Mouse (Mus musculus) common myeloid progenitor, adult 5-6 weeks (primary cell): ENCODE data around the gene Cd5. TPM values are rescaled to one million over a fixed set of nuclear protein-coding genes. Genes with fewer than 3 reads are reported as not detected.

ENCODE experiments used
- ATAC-seq: replicated peaks from 2 replicates; pipeline ENCODE4 v1.8.0; 2016; ENCODE audit warnings: low read depth, mild to moderate bottlenecking, moderate TSS enrichment, inconsistent platforms; ENCODE audit not compliant: poor library complexity, severe bottlenecking
- total RNA-seq: library from RNA; stranded (forward); fragments of 200-1000, 187-1606 nt; gene quantifications from 2 replicates; pipeline ENCODE4 v1.2.3, GENCODE M21; 2017

The Cd5 gene
- total RNA-seq, 1 experiment from 2014 or later: not detected

- no peak for ATAC-seq
Observed at GRCm38 (mm10) chr19:10759983-10760831, 21.4 kb upstream of the Cd5 start.

GRCm38 (mm10) chr19:10759525-10759924 lies 20.7 kb upstream of the Cd5 start:
- 0 out of 2 replicates have a peak, but pooled peaks have one; percentile 29 for ATAC-seq

GRCm38 (mm10) chr19:10758708-10759107 lies 19.9 kb upstream of the Cd5 start:
- ATAC-seq: no peak

GRCm38 (mm10) chr19:10757526-10757925 lies 18.7 kb upstream of the Cd5 start:
- ATAC-seq: no peak

GRCm38 (mm10) chr19:10757125-10757524 lies 18.3 kb upstream of the Cd5 start:
- no peak for ATAC-seq

GRCm38 (mm10) chr19:10752646-10753045 lies 13.8 kb upstream of the Cd5 start:
- ATAC-seq: no peak

- ATAC-seq: no peak
Observed at GRCm38 (mm10) chr19:10752106-10752505, 13.3 kb upstream of the Cd5 start.

GRCm38 (mm10) chr19:10751607-10752006 lies 12.8 kb upstream of the Cd5 start:
- no peak for ATAC-seq

GRCm38 (mm10) chr19:10750161-10750560 lies 11.4 kb upstream of the Cd5 start:
- ATAC-seq: no peak

GRCm38 (mm10) chr19:10749295-10749694 lies 10.5 kb upstream of the Cd5 start:
- ATAC-seq: no peak

- ATAC-seq: no peak
Observed at GRCm38 (mm10) chr19:10748401-10749102, 9.8 kb upstream of the Cd5 start.

- ATAC-seq: no peak
Observed at GRCm38 (mm10) chr19:10747718-10748117, 8.9 kb upstream of the Cd5 start.

- ATAC-seq: no peak
Observed at GRCm38 (mm10) chr19:10747182-10747581, 8.4 kb upstream of the Cd5 start.

- no peak for ATAC-seq
Observed at GRCm38 (mm10) chr19:10742565-10742964, 3.8 kb upstream of the Cd5 start.

- no peak for ATAC-seq
Observed at GRCm38 (mm10) chr19:10742145-10742544, 3.3 kb upstream of the Cd5 start.

GRCm38 (mm10) chr19:10740641-10741440 lies 2.0 kb upstream of the Cd5 start:
- peak; percentile 71 for ATAC-seq

- no peak for ATAC-seq
Observed at GRCm38 (mm10) chr19:10739916-10740315, 1.1 kb upstream of the Cd5 start.

- ATAC-seq: no peak
Observed at GRCm38 (mm10) chr19:10738038-10738437, 764 bp downstream of the Cd5 start.

GRCm38 (mm10) chr19:10735861-10736260 lies 2.9 kb downstream of the Cd5 start:
- no peak for ATAC-seq

- no peak for ATAC-seq
Observed at GRCm38 (mm10) chr19:10735061-10735460, 3.7 kb downstream of the Cd5 start.

- ATAC-seq: no peak
Observed at GRCm38 (mm10) chr19:10734554-10734953, 4.2 kb downstream of the Cd5 start.
